In the genomic region with DNA sequence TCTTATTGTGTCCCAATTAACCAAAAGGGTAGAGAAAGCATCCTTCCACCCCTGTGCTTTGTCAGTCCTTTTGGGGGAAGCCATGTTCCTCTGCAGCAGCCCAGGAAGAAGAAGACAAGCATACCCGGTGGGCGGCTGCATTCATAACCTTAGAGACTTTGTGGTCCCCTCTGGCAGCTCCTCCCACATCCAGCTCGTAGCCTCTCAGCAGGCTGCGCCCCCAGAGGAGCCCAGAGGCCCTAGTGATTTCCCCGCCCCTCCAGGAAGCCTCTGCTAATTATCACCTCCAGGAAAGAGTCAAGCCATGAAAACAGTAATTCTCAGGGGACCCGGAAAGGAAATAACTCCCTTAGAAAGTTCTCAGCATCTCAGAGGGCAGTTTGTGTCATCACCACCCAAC, we compare ENCODE assay signal across 9 mouse cellular contexts. TPM values are rescaled to one million over a fixed set of nuclear protein-coding genes. Genes with fewer than 3 reads are reported as not detected.
A peak's percentile ranks its signal among the peaks of the same experiment; 100 is the strongest.
DNase-seq lines count a peak whose midpoint lies in the region; ATAC-seq and TF ChIP-seq lines count a peak whose summit lies in the region.
"Had no signal": no experiment of that assay in that cellular context is flagged by ENCODE, and none has a peak within 500 bp of the region (broad histone marks: within the 10 kb centered on the region; RNA-seq: fewer than 3 reads in every experiment).

No protein-coding gene starts in this region.

- no peaks in the 10 kb centered on the region for H3K27me3 ChIP-seq in midbrain, embryonic 14.5 days (ENCODE audit: control insufficient read depth, insufficient read depth, low read length)
- H3K27me3 ChIP-seq in midbrain, embryonic 11.5 days (ENCODE audit: control insufficient read depth, insufficient read depth, low read length), result no peaks in the 10 kb centered on the region
- no peaks in the 10 kb centered on the region for H3K27me3 ChIP-seq in heart, postnatal 0 days (ENCODE audit: control insufficient read depth, insufficient read depth, low read length)

- TF ChIP-seq EP300 in heart, postnatal 0 days (IDR thresholded peaks at IDR 0.05; ENCODE audit: low read depth), result no peak

- no peak for ATAC-seq in CD4-positive, CD25-positive, alpha-beta regulatory T cell, adult 4 months
- ATAC-seq in midbrain, embryonic 14.5 days (ENCODE audit: low FRiP score, low TSS enrichment), result no peak
- ATAC-seq in midbrain, embryonic 11.5 days (ENCODE audit: low FRiP score), result no peak
- ATAC-seq in heart, postnatal 0 days (ENCODE audit: insufficient read depth, low read depth), result peak; percentile 70

- no peak overlapping the region for H3K9ac ChIP-seq in midbrain, embryonic 14.5 days (replicated peaks; ENCODE audit: low read length)
- no peak overlapping the region for H3K9ac ChIP-seq in midbrain, embryonic 11.5 days (ENCODE audit: low read length)
- no peak overlapping the region; the same call in 1 of the 2 replicates for H3K9ac ChIP-seq in heart, postnatal 0 days (replicated peaks; ENCODE audit: low read depth, low read length)

- H3K27ac ChIP-seq in midbrain, embryonic 14.5 days (replicated peaks; ENCODE audit: low read depth, low read length), result 0 out of 2 replicates have a peak overlapping the region, but pooled peaks have one; percentile 9
- H3K27ac ChIP-seq in midbrain, embryonic 11.5 days (ENCODE audit: low read depth, low read length), result no peak overlapping the region
- H3K27ac ChIP-seq in heart, postnatal 0 days (ENCODE audit: low read depth), result peak overlapping the region; percentile 62

- WGBS in midbrain, embryonic 14.5 days, result 43% methylated on average over 6 of the region's 6 CpGs
- WGBS in midbrain, embryonic 11.5 days, result 45% methylated on average over 6 of the region's 6 CpGs
- WGBS in heart, postnatal 0 days, result 15% methylated on average over 6 of the region's 6 CpGs

- H3K4me2 ChIP-seq in midbrain, embryonic 14.5 days (ENCODE audit: low read length), result no peak overlapping the region
- H3K4me2 ChIP-seq in midbrain, embryonic 11.5 days, result no peak overlapping the region
- H3K4me2 ChIP-seq in heart, postnatal 0 days (ENCODE audit: low read depth, low read length), result peak overlapping the region; percentile 5; the same call in 1 of the 2 replicates

- TF ChIP-seq CTCF in heart, postnatal 0 days (IDR thresholded peaks at IDR 0.05; ENCODE audit: low read depth), result 0 out of 2 replicates have a peak, but pooled peaks have one; percentile 10

- peak; percentile 28 for DNase-seq in CD4-positive, CD25-positive, alpha-beta regulatory T cell, adult 2 months (ENCODE audit: low read depth, low spot score)
- no peak for DNase-seq in midbrain, embryonic 14.5 days
- DNase-seq in midbrain, embryonic 11.5 days (ENCODE audit: low spot score, missing footprints), result no peak
- peak; percentile 52 for DNase-seq in heart, postnatal 0 days (ENCODE audit: low spot score)
- peak; percentile 45 to 63 for DNase-seq in kidney, postnatal 4 days
- no peak for DNase-seq in spleen, postnatal 14 days (ENCODE audit: low spot score in 2 of 2)
- DNase-seq in right cerebral cortex, postnatal 4 days, result no peak
- DNase-seq: cerebellum, adult 9-11 months had no signal

- no peaks in the 10 kb centered on the region for H3K9me3 ChIP-seq in midbrain, embryonic 14.5 days (ENCODE audit: control insufficient read depth, low read length)
- H3K9me3 ChIP-seq in midbrain, embryonic 11.5 days (ENCODE audit: control insufficient read depth, low read length), result no peaks in the 10 kb centered on the region
- H3K9me3 ChIP-seq in heart, postnatal 0 days (replicated peaks; ENCODE audit: control insufficient read depth, low read length), result no peaks in the 10 kb centered on the region

- H3K4me1 ChIP-seq in midbrain, embryonic 14.5 days (ENCODE audit: control insufficient read depth, insufficient read depth, low read length), result peaks cover 8% of the 10 kb centered on the region; the same call in 1 of the 2 replicates
- H3K4me1 ChIP-seq in midbrain, embryonic 11.5 days (ENCODE audit: control insufficient read depth, insufficient read depth, low read length), result peaks cover 9% of the 10 kb centered on the region
- peaks cover 44% of the 10 kb centered on the region for H3K4me1 ChIP-seq in heart, postnatal 0 days (ENCODE audit: control insufficient read depth, insufficient read depth)

- H3K4me3 ChIP-seq in midbrain, embryonic 14.5 days (replicated peaks; ENCODE audit: low read depth, low read length), result no peak overlapping the region
- H3K4me3 ChIP-seq in midbrain, embryonic 11.5 days (ENCODE audit: low read depth, low read length), result no peak overlapping the region
- no peak overlapping the region for H3K4me3 ChIP-seq in heart, postnatal 0 days (ENCODE audit: low read depth, low read length)

- H3K36me3 ChIP-seq in midbrain, embryonic 14.5 days (ENCODE audit: control insufficient read depth, insufficient read depth, low read length), result no peaks in the 10 kb centered on the region
- H3K36me3 ChIP-seq in midbrain, embryonic 11.5 days (ENCODE audit: control insufficient read depth, insufficient read depth, low read length), result peaks cover 3% of the 10 kb centered on the region; the same call in 1 of the 2 replicates
- H3K36me3 ChIP-seq in heart, postnatal 0 days (replicated peaks; ENCODE audit: control insufficient read depth, insufficient read depth, low read length), result peaks cover 16% of the 10 kb centered on the region; the same call in 1 of the 2 replicates

RNA-seq across cellular contexts. Expression of gene Heg1, which starts 21.1 kb away (rescaled TPM):
- polyA plus RNA-seq in CD4-positive, CD25-positive, alpha-beta regulatory T cell, adult 4 months (2017; shearing (Covaris generic)), result 10 to 100 TPM; 21.1 to 31.1 TPM
- polyA plus RNA-seq in midbrain, embryonic 14.5 days (2014; fragmentation: Nextera tagmentation; extraction: Ambion mirVana), result 8.9 and 15.9 TPM in 2 replicates
- polyA plus RNA-seq in midbrain, embryonic 11.5 days (2014; fragmentation: Nextera tagmentation; extraction: Ambion mirVana), result 39.5 and 40.7 TPM in 2 replicates
- total RNA-seq in heart, postnatal 0 days (2014; rRNA removed; ENCODE audit: low replicate concordance), result 93.7 and 94.2 TPM in 2 replicates
- 24.5 and 28.7 TPM in 2 replicates for polyA plus RNA-seq in heart, postnatal 0 days (2015; fragmentation: Nextera tagmentation; extraction: Ambion mirVana)

Comparison
In these comparisons a context has a peak if more than half of its experiments do, and no peak if none do; other contexts are left out.
1. DNase-seq: peak in CD4-positive, CD25-positive, alpha-beta regulatory T cell, adult 2 months (single experiment), heart, postnatal 0 days (single experiment) and kidney, postnatal 4 days (2 of 2); none in midbrain, embryonic 14.5 days (single experiment), midbrain, embryonic 11.5 days (single experiment), spleen, postnatal 14 days (0 of 2) and right cerebral cortex, postnatal 4 days (single experiment).